Mouse (Mus musculus): Measurements from ENCODE around the gene Birc3. TPM values are rescaled to one million over a fixed set of nuclear protein-coding genes. Genes with fewer than 3 reads are reported as not detected.
"Not testable (repeated sequence)": the region's sequence is repeated elsewhere in the genome, so short reads cannot be mapped to it uniquely, and the experiment has no call there.

The Birc3 gene
- 19.0 and 27.8 TPM in 2 replicates for total RNA-seq (2021)
- long read RNA-seq, experiment 1, transcript Birc3-201 (9 exons, 2,667 nt) = major isoform, 11 of 19 reads
- long read RNA-seq, experiment 1, partial matches to known transcripts = 2 of 19 reads
- long read RNA-seq, experiment 1, other reads (novel, unspliced or antisense) = 6 of 19 reads
- long read RNA-seq, experiment 2, transcript Birc3-201 (9 exons, 2,667 nt) = major isoform, 5 of 6 reads
- long read RNA-seq, experiment 2, partial matches to known transcripts = 0 of 6 reads
- long read RNA-seq, experiment 2, other reads (novel, unspliced or antisense) = 1 of 6 reads

DNA sequence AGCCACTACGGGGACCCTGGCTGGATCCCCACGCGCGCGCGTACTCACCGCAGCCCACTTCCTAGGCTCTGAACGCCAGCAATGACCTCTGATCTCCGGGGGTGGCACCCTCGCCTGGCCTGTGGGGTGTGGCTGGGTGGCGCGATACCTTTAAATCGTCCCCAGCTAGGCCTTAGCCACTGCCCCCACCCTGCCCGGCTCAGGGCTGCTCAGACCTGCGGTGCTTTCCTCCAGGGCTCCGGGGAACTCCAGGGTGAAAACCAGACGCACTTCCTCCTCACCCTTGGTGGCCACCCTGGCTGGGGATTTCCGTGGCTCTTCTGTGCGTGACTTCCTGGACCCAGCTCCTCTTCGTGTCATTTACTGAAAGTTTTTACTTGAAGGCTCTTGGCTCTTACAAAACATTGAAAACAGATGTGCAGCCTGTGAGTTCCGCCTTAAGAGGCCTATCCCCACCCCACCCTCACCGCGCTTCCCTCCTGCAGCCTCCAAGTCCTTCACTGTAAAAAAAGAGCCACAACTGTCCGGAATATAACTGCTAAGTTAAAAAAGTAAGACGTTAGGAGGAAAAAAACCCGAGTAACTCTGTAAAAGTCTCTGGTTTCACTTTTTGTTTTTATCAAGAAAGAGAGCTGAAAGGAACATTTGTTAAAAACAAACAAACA is at the start of gene Birc3:
Gene Birc3, minus strand, starts transcription at position 412 of the 665 bp plus-strand sequence.
- peak; percentile 87 for DNase-seq

DNA sequence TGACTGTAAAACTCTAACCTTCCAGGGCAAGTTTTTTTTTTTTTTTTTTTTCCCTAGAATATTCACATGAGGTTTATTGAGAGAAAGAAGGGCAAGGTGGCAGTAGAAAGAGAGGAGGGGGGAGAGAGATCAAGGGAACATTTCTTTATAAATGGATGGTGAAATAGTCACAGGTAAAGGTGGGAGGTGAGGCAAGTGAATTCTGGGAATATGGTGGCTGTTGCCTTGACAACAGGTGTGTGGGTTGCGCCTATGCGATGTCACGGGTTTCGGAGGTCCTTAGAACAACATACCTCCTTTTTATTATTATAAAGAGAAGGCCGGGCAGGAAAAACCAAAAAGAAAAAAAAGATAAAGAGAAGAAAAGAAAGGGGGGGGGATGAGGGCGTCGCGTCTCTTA is 41.9 kb upstream of the Birc3 start:
- DNase-seq = no peak

DNA sequence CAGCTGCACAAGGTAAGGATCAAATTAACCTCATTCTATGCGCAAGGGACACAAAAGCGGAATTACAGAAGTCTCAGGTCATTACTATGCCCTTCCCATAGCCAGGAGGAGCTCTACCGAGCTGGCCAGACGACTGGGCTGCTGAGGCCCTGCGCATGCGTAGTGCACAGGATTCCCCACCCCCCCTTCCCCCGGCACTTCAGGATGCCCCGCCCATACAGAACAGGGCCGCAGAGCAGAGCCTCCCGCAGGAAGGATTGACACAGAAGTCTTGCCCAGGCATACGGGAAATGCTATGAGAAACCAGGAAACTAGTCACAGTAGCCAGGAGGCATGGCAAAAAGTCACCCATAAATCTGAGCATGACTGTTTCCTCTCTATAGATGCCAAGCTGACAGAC is 41.5 kb upstream of the Birc3 start:
- DNase-seq = peak; percentile 78

DNA sequence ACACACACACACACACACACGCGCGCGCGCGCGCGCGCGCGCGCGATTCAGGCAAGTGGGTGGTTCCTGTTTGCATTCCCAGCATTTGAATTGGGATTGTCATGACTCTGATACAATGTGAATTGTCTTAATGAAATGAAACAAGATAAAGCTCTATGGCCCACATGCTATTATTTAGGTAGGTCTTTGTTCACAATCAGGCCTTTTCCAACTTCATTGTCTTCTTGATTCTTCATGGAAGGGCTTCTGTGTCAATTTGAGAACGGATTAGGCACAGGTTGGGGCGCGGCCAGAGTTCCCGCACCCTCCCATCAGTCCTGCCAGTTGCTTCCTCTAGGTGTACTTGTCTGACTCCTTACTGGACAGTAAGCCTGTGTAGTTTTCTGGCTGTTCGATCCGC is 41.0 kb upstream of the Birc3 start:
- DNase-seq = no peak

DNA sequence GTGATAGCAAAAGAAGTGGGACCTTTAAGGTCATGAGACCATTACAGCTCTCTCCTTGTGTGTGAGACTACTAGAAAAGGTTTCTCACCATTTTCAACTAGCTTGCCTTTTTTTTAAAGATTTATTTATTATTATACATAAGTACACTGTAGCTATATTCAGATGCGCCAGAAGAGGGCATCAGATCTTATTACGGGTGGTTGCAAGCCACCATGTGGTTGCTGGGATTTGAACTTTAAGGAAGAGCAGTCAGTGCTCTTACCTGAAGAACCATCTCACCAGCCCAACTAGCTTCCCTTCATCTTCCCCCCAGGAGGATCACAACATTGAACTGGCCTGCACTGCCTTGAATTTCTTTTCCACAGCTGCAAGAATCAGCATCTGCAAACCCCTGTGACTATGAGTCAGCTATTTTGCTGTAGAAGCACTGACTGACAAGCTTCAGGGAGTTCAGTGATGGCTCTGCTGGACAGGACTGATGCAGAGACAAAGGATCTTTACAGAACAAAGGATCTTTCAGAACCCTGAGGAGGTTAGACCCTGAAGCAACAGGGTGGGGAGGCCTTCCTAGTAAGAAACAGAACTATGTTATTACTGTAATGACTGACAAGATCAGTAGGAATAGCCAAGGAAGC is 34.5 kb upstream of the Birc3 start:
- DNase-seq = no peak

DNA sequence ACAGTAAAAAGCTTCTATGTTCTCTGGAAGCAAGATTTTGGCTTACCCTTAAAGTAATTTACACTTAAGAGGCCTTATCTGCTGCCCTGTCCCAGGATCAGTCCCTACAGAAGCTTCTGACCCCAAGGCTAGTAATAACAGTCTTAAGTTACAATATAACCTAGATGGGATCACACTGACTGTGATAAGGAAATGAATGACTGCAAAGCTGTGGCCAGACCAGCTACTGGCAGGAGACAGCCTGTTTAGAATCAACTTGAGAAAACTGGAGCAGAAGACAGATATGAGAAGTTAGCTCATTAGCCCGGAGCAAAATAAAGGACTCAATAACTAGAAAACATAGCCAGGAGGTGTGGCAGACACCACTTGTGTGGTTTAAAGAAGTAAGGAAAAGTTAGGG is 33.6 kb upstream of the Birc3 start:
- no peak for DNase-seq

DNA sequence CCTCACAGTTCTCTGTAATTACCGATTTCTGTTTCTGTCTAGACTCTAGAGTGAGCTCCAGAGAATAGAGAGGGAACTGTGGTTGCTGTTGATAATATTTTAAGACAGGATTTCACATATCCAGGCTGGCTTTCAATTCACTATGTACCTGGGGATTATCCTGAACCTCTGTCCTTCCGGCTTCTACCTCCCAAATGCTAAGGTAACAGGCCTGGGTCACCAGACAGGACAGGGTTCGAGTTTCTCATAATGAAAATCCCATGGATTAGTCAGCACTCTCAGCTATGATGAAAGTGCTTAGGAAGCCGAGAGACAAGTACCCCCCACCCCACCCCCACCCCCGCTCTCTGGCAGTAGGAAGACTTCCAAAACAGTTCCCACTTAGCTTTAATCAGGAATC is 30.8 kb upstream of the Birc3 start:
- no peak for DNase-seq

DNA sequence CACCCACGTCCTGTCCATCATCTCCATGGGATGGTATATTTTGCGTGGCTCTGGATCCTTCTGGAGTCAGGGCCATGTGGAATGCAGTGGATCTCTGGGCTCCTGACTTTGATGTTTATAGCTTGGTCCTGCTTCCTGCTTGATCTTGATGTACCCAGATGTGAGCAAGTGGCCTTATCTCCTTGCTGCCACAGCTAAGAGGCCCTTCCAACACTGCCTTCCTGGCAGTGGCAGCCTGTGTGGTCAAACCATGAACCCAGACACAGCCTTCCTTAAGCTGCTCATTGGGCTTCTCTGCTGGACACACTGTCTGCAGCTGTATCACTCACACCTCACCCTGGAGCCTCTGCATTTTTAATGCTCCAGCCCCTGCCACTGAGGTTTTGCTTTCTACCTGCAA is 30.3 kb upstream of the Birc3 start:
- no peak for DNase-seq

DNA sequence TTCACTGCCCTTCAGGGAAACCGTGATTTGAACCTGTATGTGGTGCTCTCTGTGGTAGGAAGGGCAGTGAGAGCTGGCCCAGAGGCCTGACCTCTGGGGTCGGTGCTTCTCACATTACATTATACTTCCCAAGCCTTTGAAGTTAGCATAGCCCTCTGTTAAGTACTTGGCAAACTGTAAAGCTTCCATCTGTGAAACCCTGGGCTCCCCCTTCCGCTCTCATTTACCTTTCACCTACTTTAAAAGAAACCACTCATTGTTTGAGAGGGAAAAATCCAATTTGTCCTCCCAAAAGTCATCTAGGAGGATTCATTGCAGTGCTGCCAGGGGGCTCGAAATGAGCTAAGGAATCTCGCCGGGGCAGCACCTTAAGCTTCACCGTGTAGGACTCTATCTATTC is 29.3 kb upstream of the Birc3 start:
- DNase-seq = no peak

DNA sequence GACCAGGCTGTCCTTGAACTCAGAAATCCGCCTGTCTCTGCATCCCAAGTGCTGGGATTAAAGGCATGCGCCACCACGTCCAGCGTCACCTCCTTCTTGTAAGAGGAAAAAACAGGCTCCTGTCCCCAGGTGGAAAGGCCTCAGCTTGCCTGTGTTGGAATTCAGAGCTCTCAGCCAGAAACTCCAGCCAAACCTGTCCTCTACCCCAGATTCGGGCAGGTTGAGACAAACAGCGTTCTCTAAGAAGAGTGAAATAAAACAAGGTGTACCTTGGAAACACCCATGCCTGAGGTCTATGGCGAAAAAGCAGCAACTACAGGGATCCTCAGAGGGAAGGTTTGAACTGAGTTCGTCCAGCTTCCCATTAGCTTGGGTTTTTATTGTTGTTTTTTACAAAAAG is 28.0 kb upstream of the Birc3 start:
- no peak for DNase-seq

DNA sequence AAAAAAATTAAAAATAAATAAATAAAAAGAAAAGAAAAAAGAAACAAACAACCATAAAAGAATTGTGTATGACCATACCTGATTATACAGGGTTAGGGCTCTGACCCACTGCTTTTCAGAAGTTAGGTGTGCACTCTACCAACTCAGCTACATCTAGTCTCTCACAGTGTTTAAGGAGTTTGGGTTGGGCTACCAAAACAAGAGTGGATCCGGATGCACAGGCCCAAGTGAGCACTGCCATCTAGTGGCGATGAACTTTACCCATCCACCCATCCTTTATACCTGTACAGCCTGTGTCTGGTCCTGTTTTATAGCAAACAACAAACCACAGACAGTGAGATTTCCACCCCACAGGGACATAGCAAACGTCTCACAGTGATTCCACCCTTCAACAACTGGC is 24.5 kb upstream of the Birc3 start:
- peak; percentile 81 for DNase-seq

DNA sequence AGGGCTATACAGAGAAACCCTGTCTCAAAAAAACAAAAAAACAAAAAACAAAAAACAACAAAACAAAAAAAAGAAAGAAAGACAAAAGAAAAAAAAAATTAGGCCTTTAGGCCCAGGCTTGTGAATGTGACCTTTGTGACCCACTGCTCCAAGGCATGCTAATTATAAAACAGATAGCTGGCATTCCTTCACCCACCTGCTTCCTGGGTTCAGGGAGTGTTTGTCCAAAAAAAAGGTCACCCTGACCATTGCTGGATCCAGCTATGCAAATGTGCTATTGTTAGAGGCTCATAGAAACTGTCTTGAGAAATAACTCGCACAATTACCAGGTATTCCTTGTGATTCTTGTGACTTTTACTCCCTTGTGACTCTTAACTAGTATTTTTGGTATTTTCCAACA is 18.8 kb upstream of the Birc3 start:
- not testable (repeated sequence) for DNase-seq

DNA sequence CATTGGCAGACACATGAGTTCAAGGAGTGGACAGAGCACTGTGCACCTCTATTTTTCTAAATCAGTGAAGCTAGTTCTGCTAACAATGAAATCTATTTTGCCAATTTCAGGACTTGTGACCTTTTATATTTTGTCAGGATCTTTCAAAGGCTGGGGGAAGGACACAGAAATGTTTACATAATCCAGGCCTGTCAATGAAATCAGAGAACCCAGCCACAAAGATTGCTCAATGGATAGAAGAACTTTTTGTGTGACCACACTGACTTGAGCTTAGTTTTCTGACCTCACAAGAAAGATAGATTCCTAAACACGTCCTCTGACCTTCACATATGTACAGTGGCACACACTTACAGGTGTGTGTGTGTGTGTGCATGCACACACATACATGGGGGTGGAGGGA is 18.2 kb upstream of the Birc3 start:
- DNase-seq = no peak

DNA sequence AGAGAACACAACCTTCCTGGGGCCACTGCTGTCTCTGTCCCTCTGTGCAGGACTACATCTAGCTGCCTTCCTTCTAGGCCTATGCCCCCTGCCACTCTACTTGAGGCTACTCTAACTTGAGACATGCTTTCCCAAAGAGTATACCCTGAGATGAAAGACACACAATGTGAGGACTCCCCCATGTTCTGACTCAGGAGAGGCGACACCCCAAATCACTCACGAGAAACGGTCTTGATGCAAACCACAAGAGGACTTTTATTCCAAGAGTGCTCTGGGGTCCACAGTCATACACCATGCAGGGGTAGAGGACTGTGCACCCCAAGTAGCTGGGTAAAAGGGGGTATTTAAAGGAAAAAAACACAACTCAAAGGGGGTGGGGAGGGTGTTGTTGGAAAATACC is 11.4 kb upstream of the Birc3 start:
- peak; percentile 32 for DNase-seq

DNA sequence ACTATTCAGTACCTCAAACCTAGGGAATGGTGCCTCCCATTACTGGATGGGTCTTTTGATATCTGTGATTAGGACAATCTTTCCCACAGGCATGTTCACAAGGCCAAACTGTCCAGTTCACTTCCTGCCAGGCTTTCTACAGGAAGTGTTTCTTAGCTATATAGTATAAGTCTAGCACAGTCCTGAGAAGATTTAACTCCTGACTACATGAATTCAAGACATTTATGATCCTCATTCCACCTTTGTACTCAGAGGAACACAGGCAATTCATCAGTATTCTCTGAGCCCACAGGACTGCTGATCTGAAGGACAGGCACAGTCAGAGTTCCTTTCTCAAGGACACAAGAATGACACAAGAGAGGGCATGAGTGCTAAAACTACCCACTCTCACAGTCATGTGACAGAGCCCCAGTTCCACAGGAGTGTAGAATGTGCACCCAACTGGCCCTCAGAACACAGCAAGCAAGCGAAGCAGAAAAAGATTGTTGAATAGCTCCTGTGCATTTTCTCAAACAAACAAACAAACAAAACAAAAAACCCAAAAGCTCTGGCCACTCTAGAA is 9.4 kb upstream of the Birc3 start:
- no peak for DNase-seq

DNA sequence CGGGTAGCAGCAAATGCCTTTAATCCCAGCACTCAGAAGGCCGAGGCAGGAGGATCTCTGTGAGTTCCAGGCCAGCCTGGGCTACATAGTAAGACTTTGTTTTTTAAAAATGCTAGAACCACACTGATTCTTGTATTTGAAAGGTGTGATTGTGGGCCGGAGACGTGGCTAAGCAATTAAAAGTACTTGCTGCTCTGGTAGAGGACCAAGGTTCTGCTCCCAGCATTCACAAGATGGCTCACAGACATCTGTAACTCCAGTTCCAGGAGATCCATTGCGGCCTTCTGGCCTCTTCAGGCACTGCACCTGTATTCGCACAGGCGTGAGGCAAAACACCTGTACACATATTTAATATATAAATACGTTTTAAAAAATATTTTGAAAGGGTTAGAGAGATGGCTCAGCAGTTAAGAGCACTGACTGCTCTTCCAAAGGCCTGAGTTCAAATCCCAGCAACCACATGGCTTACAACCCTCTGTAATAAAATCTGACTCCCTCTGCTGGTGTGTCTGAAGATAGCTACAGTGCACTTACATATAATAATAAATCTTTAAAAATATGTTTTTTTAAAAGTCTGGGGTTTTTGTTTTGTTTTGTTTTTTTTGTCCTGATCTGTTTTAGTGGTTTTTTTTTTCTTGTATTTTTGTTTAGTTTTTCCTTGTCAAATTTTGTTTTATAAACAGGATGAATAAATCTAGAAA is 675 bp upstream of the Birc3 start:
- no peak for DNase-seq

DNA sequence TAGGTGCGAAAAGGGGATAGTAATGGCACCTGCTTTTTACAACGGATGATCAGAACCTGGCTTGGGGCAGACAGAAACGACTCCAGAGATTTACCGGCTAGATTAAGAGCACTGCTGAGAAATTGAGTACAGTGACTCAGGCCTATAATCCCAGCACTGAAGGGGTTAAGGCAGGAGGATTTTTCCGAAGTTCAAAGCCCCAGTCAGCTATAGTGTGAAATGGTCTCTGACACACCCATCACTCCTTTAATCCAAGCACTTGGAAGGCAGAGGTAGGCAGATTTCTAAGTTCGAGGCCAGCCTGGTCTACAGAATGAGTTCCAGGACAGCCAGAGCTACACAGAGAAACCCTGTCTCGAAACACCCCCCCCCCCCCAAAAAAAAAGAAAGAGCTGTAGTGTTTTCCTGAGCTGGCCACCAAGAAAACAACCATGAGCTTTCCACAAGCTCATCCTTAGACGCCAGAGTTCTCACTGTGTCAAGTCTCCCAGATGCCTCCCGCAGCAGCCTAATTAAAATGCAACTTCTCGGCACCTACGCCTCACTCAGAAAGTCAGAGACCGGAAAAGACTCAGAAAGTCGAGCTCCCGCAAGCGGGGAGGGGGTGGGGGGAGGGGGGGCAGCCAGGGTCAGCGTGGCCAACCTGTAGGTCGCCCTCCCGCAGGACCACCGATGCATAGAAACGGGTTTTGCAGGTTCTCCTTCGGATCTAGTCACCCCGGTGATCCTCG is 777 bp downstream of the Birc3 start:
- DNase-seq = no peak

DNA sequence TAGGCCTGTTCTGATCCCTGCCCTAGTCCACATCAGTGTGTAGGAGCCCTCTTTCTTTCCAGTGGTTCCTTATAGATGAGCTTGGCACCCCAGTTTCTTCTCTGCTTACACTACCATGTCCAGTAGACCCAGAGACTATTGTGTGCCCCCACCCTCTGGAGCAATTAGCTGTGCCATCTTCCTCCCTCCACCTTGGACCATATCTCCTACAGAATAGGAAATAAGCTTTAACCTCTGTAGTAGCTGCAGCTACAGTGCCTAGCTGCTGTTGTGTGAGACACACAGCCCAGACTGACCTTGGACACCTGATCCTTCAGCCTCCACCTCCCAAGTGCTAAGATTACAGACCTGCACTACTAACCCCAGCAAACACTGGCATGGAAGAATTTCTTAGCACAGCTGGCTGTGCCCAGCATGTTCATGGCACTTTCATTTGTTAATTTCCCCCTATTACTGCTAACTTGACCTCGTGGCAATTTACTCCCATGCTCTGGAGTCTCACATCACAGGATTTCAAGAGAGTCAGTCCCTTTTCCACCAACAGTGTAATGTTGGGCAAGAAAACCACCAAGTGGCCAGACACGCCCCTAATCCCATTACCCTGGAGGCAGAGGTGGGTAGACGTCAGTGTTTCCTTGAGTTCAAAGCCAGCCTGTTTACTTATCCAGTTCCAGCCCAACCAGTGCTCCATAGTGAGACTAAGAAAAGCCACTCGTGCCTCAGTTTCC is 1.5 kb downstream of the Birc3 start:
- no peak for DNase-seq

DNA sequence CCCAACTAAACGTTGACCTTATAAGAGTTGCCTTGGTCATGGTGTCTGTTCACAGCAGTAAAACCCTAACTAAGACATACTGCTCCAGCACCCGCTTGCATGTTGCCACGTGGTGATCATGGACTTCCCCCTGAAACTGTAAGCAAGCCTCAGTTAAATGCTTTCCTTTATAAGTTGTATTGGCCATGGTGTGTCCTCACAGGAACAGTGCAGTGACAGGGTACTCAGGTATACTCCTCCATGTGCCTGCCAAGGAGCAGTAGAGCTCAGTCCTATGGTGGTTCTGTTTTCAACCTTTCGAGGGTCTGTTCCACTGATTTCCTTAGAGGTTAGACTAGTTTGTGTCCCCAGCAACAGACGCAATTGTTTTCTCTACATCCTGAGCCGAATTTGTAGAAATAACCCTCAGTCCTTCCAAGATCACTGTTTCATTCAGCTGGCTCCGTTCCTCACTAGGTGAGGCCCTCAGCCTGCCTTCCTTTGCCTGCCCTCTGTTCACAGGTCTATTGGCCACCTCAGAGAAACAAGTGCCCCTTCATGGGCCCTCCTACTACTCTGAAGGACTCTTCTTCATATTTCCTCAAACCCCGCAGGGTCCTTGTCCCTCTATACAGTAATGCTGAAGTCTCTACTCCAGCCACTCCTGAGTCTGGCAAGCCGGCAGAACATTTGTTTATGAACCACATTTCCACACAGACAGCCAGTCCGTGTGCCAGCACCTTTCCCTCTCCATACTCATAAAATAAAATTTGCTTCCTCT is 2.2 kb downstream of the Birc3 start:
- DNase-seq = no peak

DNA sequence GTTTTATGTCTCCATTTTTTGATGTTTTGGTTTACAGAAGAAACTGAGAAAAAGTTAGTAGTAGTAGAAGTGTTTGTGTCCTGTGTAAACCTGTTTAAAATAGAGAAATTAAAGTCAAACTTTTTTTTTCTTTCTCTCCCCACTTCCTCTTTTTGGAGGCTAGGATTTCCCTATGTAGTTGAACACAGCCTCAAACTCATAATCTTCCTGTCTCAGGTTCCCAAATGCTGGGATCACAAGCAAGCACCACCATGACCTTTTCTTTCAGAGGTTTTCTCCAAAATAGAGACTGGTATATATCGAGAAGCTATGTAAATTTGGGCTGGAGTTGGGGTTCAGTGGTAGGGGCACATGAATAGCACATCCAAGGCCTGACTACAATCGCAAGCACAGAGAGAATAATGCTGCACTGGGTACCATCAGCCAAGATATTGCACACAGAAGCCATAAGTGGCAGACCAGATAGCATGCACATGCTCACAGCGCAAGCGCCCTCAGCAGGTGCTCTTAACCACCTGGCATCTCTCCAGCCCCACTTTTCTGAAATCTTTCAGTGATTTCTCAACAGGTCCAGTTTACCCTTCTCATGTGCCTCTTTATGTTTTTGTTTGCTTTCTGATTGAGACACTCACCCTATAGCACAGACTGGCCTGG is 4.0 kb downstream of the Birc3 start:
- DNase-seq = no peak
